Mouse (Mus musculus): Measurements from ENCODE around the gene Wwtr1.

Wwtr1 gene

GRCm38 (mm10) chr3:57558761-57559160, 16.9 kb downstream of the Wwtr1 start:
- no peak for DNase-seq (ENCODE audit: low spot score)

GRCm38 (mm10) chr3:57557408-57557807, 18.3 kb downstream of the Wwtr1 start:
- no peak for DNase-seq (ENCODE audit: low spot score)

- no peak for DNase-seq (ENCODE audit: low spot score)
Measured at GRCm38 (mm10) chr3:57555560-57555959, 20.1 kb downstream of the Wwtr1 start.

- DNase-seq (ENCODE audit: low spot score), result no peak
Measured at GRCm38 (mm10) chr3:57554890-57555239, 20.8 kb downstream of the Wwtr1 start.

GRCm38 (mm10) chr3:57554124-57554889, 21.4 kb downstream of the Wwtr1 start:
- peak; percentile 12 for DNase-seq (ENCODE audit: low spot score)

GRCm38 (mm10) chr3:57553108-57553507, 22.6 kb downstream of the Wwtr1 start:
- DNase-seq (ENCODE audit: low spot score), result no peak

- DNase-seq (ENCODE audit: low spot score), result no peak
Measured at GRCm38 (mm10) chr3:57551210-57551609, 24.5 kb downstream of the Wwtr1 start.

- no peak for DNase-seq (ENCODE audit: low spot score)
Measured at GRCm38 (mm10) chr3:57550468-57551185, 25.1 kb downstream of the Wwtr1 start.

GRCm38 (mm10) chr3:57544154-57544553, 31.6 kb downstream of the Wwtr1 start:
- no peak for DNase-seq (ENCODE audit: low spot score)

- DNase-seq (ENCODE audit: low spot score), result no peak
Measured at GRCm38 (mm10) chr3:57542848-57543380, 32.8 kb downstream of the Wwtr1 start.

- DNase-seq (ENCODE audit: low spot score), result no peak
Measured at GRCm38 (mm10) chr3:57541205-57541604, 34.5 kb downstream of the Wwtr1 start.

- DNase-seq (ENCODE audit: low spot score), result no peak
Measured at GRCm38 (mm10) chr3:57540474-57540873, 35.2 kb downstream of the Wwtr1 start.

- DNase-seq (ENCODE audit: low spot score), result no peak
Measured at GRCm38 (mm10) chr3:57535483-57536185, 40.1 kb downstream of the Wwtr1 start.

- DNase-seq (ENCODE audit: low spot score), result no peak
Measured at GRCm38 (mm10) chr3:57534450-57534849, 41.3 kb downstream of the Wwtr1 start.

GRCm38 (mm10) chr3:57533876-57534275, 41.8 kb downstream of the Wwtr1 start:
- DNase-seq (ENCODE audit: low spot score), result no peak

GRCm38 (mm10) chr3:57532991-57533725, 42.6 kb downstream of the Wwtr1 start:
- peak; percentile 10 for DNase-seq (ENCODE audit: low spot score)

- DNase-seq (ENCODE audit: low spot score), result no peak
Measured at GRCm38 (mm10) chr3:57530836-57531235, 44.9 kb downstream of the Wwtr1 start.

GRCm38 (mm10) chr3:57530221-57530620, 45.5 kb downstream of the Wwtr1 start:
- DNase-seq (ENCODE audit: low spot score), result no peak

GRCm38 (mm10) chr3:57527154-57527553, 48.6 kb downstream of the Wwtr1 start:
- DNase-seq (ENCODE audit: low spot score), result no peak

- DNase-seq (ENCODE audit: low spot score), result no peak
Measured at GRCm38 (mm10) chr3:57523093-57523492, 52.6 kb downstream of the Wwtr1 start.

GRCm38 (mm10) chr3:57521876-57522275, 53.8 kb downstream of the Wwtr1 start:
- no peak for DNase-seq (ENCODE audit: low spot score)

- DNase-seq (ENCODE audit: low spot score), result no peak
Measured at GRCm38 (mm10) chr3:57519995-57520394, 55.7 kb downstream of the Wwtr1 start.
